Mouse (Mus musculus): ENCODE measurements around the gene Slc37a1.

DNA sequence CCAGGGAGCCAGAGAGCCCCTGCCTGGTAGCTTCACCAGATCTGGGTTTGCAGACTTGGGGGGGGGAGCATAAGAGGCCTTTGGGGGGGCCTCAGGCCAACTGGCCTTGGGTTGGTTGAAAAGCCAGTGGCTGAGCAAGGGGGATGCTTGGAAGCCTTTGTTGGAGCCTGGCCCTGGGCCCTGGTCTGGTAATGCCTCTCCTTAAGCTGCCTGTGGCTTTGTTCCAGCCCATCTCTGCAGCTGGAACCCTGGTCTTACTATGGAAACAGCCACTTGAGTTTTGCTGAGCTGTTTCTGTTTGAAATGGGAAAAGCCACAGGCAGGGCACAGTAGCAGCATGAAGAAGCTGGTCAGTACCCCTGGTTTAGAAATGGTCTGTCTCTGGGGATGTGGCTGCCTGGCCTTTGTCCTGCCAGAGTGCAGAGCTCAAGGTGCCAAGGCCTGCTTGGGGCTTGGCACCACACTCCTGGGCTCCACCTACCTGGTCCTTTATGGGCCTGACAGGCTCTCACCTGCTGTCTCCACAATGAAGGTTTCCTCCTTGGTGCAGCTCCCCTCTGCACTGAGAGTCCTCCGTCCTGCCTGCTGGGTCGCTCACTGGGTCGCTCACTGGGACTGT is 102.9 kb downstream of the Slc37a1 start:
- no peak for TF ChIP-seq CTCF (IDR thresholded peaks at IDR 0.05; ENCODE audit: control insufficient read depth, insufficient read depth, low read length)
- no peak for TF ChIP-seq POLR2A (IDR thresholded peaks at IDR 0.05; ENCODE audit: borderline replicate concordance, control insufficient read depth, low read depth, low read length)

Measured in bone marrow, adult 2 months (tissue).